Mouse (Mus musculus) heart, adult 11 months (tissue): ENCODE results near the gene Auts2.
A peak's percentile ranks its signal among the peaks of the same experiment; 100 is the strongest.

Experiments
- DNase-seq: peaks from one replicate; pipeline ENCODE4 v3.0.0; 2022

Auts2 gene

GRCm38 (mm10) chr5:132074724-132075374, 468.3 kb downstream of the Auts2 start:
- DNase-seq: peak; percentile 97

GRCm38 (mm10) chr5:132074360-132074723, 468.8 kb downstream of the Auts2 start:
- no peak for DNase-seq

GRCm38 (mm10) chr5:132073677-132074359, 469.3 kb downstream of the Auts2 start:
- DNase-seq: no peak

- peak; percentile 69 for DNase-seq
Observed at GRCm38 (mm10) chr5:132072356-132072755, 470.8 kb downstream of the Auts2 start.

GRCm38 (mm10) chr5:132067750-132068739, 475.1 kb downstream of the Auts2 start:
- no peak for DNase-seq

GRCm38 (mm10) chr5:132060116-132060515, 483.0 kb downstream of the Auts2 start:
- DNase-seq: no peak

GRCm38 (mm10) chr5:132052637-132053036, 490.5 kb downstream of the Auts2 start:
- no peak for DNase-seq

GRCm38 (mm10) chr5:132039584-132039983, 503.6 kb downstream of the Auts2 start:
- DNase-seq: no peak

GRCm38 (mm10) chr5:132033491-132034350, 509.4 kb downstream of the Auts2 start:
- no peak for DNase-seq

- no peak for DNase-seq
Observed at GRCm38 (mm10) chr5:132030941-132031531, 512.1 kb downstream of the Auts2 start.

GRCm38 (mm10) chr5:132029638-132030037, 513.5 kb downstream of the Auts2 start:
- DNase-seq: no peak

- no peak for DNase-seq
Observed at GRCm38 (mm10) chr5:132029038-132029437, 514.1 kb downstream of the Auts2 start.

- DNase-seq: no peak
Observed at GRCm38 (mm10) chr5:132027859-132028498, 515.2 kb downstream of the Auts2 start.

GRCm38 (mm10) chr5:132013296-132013695, 529.8 kb downstream of the Auts2 start:
- no peak for DNase-seq

GRCm38 (mm10) chr5:132011795-132012194, 531.3 kb downstream of the Auts2 start:
- DNase-seq: peak; percentile 42

- peak; percentile 62 for DNase-seq
Observed at GRCm38 (mm10) chr5:132008703-132009222, 534.4 kb downstream of the Auts2 start.

- DNase-seq: peak; percentile 45
Observed at GRCm38 (mm10) chr5:132007907-132008306, 535.2 kb downstream of the Auts2 start.

GRCm38 (mm10) chr5:131992681-131993211, 550.4 kb downstream of the Auts2 start:
- DNase-seq: peak; percentile 33

- DNase-seq: peak; percentile 73
Observed at GRCm38 (mm10) chr5:131992268-131992667, 550.9 kb downstream of the Auts2 start.

GRCm38 (mm10) chr5:131990532-131990931, 552.6 kb downstream of the Auts2 start:
- DNase-seq: peak; percentile 87

- no peak for DNase-seq
Observed at GRCm38 (mm10) chr5:131981451-131981850, 561.7 kb downstream of the Auts2 start.
